Mouse (Mus musculus) stomach, embryonic 15.5 days (tissue): ENCODE results near the gene Ptprg. TPM values are rescaled to one million over a fixed set of nuclear protein-coding genes. Genes with fewer than 3 reads are reported as not detected.

Experiments used
- ATAC-seq: fragments of 200-750 bp; cut with Nextera tagmentation; 2 replicates; pipeline ENCODE4 v1.8.0; 2017; ENCODE audit warnings: low read depth, moderate number of reproducible peaks, moderate TSS enrichment; ENCODE audit not compliant: insufficient read depth, low FRiP score
- H3K27ac ChIP-seq: fragments of 300-500 bp; sonication (generic); 2 replicates; pipeline ENCODE4 v1.5.1; 2015; ENCODE audit warnings: mild to moderate bottlenecking, inconsistent platforms
- H3K27me3 ChIP-seq: fragments of 300-500 bp; sonication (generic); replicated peaks from 2 replicates; pipeline ENCODE4 v1.6.1; 2015; ENCODE audit warnings: inconsistent platforms
- H3K36me3 ChIP-seq: fragments of 300-500 bp; sonication (generic); 2 replicates; pipeline ENCODE4 v1.6.1; 2015; ENCODE audit warnings: inconsistent platforms
- H3K4me1 ChIP-seq: fragments of 300-500 bp; sonication (generic); 2 replicates; pipeline ENCODE4 v1.6.1; 2015; ENCODE audit warnings: inconsistent platforms
- H3K4me2 ChIP-seq: fragments of 300-500 bp; sonication (generic); 2 replicates; pipeline ENCODE4 v1.6.1; 2015; ENCODE audit warnings: mild to moderate bottlenecking, inconsistent platforms
- H3K4me3 ChIP-seq: fragments of 300-500 bp; sonication (generic); replicated peaks from 2 replicates; pipeline ENCODE4 v1.5.1; 2015; ENCODE audit warnings: inconsistent platforms
- H3K9ac ChIP-seq: fragments of 300-500 bp; sonication (generic); 2 replicates; pipeline ENCODE4 v1.6.1; 2015; ENCODE audit warnings: inconsistent platforms
- H3K9me3 ChIP-seq: fragments of 300-500 bp; sonication (generic); 2 replicates; pipeline ENCODE4 v1.6.1; 2016; ENCODE audit warnings: inconsistent platforms
- WGBS: fragments of 180-500 bp; shearing (Covaris S2); methylation state at CpG from one replicate; pipeline ENCODE4 v1.1.7; 2015; 5-methylcytosine and 5-hydroxymethylcytosine counted together
- polyA plus RNA-seq: library from polyadenylated mRNA; unstranded; fragments of >200 nt; fragmentation: Nextera tagmentation; extraction: Ambion mirVana; gene quantifications from 2 replicates; pipeline ENCODE4 v1.2.1, GENCODE M21; 2015

Ptprg gene
- polyA plus RNA-seq, 1 experiment from 2014 or later, result 22.9 TPM

DNA sequence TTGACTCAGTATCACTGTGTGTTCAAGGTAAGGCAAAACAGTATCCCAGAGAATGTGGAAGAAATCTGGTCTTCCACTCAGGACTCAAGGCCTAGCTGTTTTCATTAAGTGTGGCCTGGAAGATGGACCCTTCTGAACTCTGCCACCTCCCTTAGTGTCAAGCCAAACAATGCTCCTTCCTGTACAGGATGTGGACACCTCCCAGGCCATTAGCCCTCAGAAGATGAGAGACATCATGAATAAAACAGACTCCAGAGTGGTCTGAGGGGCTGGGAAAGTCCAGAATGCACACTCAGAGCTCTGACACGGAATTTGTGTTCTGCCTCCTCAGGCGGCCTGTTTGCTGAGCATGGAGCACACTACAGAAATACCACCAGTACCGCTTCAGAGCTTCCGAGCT, 581.2 kb downstream of the Ptprg start:
- no peak for ATAC-seq
- Histone ChIP-seq H3K27ac (no peak overlapping the region), H3K9me3 (no peaks in the 10 kb centered on the region), H3K4me3 (no peak overlapping the region), H3K36me3 (no peaks in the 10 kb centered on the region), H3K4me2 (no peak overlapping the region), H3K4me1 (no peaks in the 10 kb centered on the region), H3K9ac (no peak overlapping the region), H3K27me3 (no peaks in the 10 kb centered on the region)
- WGBS, result 79% methylated on average over 4 of the region's 4 CpGs

DNA sequence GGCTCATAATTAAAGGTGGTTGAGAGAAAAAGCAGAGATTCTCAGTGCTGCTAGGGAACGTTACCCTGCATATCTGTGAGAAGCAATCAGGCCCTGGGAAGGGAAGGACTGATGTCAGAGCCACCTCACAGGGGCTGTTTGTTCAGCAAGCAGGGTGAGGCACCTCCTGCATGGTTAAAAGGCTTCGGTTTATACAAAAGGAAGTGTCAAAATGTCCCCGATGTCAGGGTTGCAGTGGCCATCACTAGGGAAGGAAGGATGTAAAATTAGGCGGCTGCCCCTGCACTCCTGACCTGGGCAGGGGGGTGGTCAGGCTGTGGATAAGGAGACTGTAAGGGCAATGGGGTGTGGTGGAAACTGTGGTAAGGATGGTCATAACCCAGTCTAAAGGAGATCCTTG, 583.2 kb downstream of the Ptprg start:
- Histone ChIP-seq H3K27me3 (no peaks in the 10 kb centered on the region), H3K4me1 (no peaks in the 10 kb centered on the region)

DNA sequence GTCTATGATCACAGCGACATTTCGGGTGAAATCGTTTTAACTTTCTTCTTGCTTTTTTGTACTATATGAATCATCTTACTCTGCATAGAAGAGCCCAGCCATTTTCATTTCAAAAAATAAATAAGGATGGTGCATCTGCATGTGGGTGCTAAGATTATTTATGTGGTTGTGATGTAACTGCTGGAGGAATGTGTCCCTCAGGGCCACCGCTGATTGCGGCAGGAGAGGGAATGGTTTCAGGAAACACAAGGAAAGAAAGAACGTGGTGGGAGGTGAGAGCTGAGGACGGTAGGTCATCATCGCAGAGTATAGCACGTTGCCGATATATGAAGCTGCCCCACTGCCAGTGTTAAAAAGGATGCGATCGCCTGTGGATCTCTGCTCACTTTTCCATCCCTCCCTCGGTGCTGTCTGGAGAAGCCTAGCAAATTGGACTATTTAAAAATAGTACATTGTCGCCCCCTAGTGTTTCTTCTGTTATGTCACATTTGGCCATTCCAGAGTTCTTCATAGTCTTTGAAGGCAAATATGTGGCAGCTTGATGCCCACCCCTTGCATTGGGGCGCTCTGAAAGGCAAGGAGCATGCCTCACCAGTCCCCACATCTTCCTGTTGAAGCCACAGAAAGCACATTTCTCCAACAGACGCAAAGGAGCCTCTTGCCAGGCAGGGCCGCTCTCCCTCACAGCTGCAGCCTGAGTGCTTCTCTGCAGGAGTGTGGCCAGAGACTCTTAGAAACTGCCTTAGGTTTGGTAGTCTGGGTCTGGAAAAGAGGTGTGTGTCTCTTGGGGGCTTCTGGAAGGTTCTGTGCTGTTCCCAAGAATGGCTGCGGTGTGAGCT, 586.5 kb downstream of the Ptprg start:
- H3K9ac ChIP-seq, result no peak overlapping the region
- no peak overlapping the region for H3K4me3 ChIP-seq
- no peaks in the 10 kb centered on the region for H3K4me1 ChIP-seq
- 43% methylated on average over 18 of the region's 18 CpGs for WGBS
- no peak overlapping the region for H3K4me2 ChIP-seq
- ATAC-seq, result no peak
- H3K27ac ChIP-seq, result no peak overlapping the region
- no peaks in the 10 kb centered on the region for H3K27me3 ChIP-seq
- H3K9me3 ChIP-seq, result no peaks in the 10 kb centered on the region
- H3K36me3 ChIP-seq, result no peaks in the 10 kb centered on the region

More for the DNA sequence above, 583.2 kb downstream of the Ptprg start:
- no peak for ATAC-seq
- Histone ChIP-seq H3K9me3 (no peaks in the 10 kb centered on the region), H3K4me3 (no peak overlapping the region), H3K36me3 (no peaks in the 10 kb centered on the region), H3K4me2 (no peak overlapping the region), H3K9ac (no peak overlapping the region), H3K27ac (no peak overlapping the region)
- WGBS, result 49% methylated on average over 4 of the region's 4 CpGs

DNA sequence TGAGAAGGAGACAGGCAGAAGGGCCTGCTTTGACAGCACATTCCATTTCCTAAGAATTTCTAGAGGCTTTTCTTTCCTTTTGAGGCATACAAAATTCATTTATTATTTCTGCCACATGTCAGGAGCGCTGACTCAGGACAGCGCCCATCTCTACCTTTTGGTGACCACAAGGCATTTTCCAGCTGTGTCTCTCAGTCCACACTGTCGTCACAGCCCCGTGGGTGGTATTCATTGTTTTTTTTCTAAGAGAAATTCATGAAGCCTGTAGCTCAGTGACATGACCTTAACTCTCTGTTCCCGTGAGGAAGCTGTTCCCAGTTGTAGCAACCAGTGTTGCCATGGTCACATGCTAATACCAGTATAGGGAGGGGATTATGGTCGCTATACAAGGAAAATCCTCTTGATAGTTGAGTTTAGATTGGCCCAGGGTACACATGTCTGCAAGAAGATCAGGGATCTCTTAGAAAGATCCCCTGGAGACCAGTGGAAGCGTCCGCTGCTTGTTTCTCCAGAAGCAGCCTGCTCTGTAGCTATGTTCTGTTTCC, 590.7 kb downstream of the Ptprg start:
- H3K4me1 ChIP-seq, result no peaks in the 10 kb centered on the region
- H3K4me3 ChIP-seq, result no peak overlapping the region
- no peak overlapping the region for H3K4me2 ChIP-seq
- H3K9ac ChIP-seq, result no peak overlapping the region
- ATAC-seq, result no peak
- no peaks in the 10 kb centered on the region for H3K36me3 ChIP-seq
- H3K27me3 ChIP-seq, result no peaks in the 10 kb centered on the region
- H3K9me3 ChIP-seq, result no peaks in the 10 kb centered on the region
- no peak overlapping the region for H3K27ac ChIP-seq
- 63% methylated on average over 8 of the region's 8 CpGs for WGBS

DNA sequence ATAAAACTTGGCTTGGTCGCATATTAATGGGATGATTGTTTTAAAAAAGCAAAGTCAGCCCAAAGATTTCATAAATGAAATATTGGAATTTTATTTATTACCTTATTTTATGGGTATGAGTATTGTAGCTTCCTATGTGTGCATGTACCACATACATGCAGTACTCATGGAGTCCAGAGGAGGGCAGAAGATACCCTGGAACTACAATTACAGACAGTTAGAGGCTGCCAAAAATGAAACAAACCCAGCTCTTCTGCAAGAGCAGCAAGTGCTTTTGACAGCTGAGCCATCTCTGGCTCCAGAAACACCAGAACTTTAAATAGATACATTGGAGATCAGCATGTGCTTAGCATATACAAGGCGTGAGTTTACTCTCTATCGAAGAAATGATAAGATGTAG, 592.6 kb downstream of the Ptprg start:
- Histone ChIP-seq H3K9me3 (no peaks in the 10 kb centered on the region), H3K4me3 (no peak overlapping the region), H3K27me3 (no peaks in the 10 kb centered on the region), H3K4me2 (no peak overlapping the region), H3K9ac (no peak overlapping the region), H3K27ac (no peak overlapping the region), H3K36me3 (no peaks in the 10 kb centered on the region), H3K4me1 (no peaks in the 10 kb centered on the region)
- 87% methylated on average over 3 of the region's 3 CpGs for WGBS
- ATAC-seq, result no peak

DNA sequence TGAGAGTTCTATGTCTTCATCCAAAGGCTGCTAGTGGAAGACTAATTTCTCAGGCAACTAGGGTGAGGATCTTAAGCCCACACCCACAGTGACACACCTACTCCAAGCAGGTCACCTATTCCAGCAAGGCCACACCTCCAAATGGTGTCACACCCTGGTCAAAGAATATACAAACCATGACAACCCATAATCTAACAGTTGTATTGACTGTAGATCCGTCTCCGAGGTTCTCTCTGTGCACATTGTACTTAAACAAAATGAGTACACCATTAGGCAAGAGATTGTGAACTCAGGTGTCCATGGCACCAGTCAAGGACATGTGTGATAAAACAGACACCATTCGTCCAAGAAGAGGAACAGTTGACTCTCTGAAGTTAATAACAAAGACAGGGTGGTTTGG, 596.2 kb downstream of the Ptprg start:
- no peak for ATAC-seq
- Histone ChIP-seq H3K27me3 (no peaks in the 10 kb centered on the region), H3K4me2 (no peak overlapping the region), H3K9ac (no peak overlapping the region), H3K9me3 (no peaks in the 10 kb centered on the region), H3K27ac (no peak overlapping the region), H3K4me1 (no peaks in the 10 kb centered on the region), H3K36me3 (no peaks in the 10 kb centered on the region), H3K4me3 (no peak overlapping the region)
- whole genome bisulfite sequencing, result 68% methylated on average over 3 of the region's 3 CpGs

DNA sequence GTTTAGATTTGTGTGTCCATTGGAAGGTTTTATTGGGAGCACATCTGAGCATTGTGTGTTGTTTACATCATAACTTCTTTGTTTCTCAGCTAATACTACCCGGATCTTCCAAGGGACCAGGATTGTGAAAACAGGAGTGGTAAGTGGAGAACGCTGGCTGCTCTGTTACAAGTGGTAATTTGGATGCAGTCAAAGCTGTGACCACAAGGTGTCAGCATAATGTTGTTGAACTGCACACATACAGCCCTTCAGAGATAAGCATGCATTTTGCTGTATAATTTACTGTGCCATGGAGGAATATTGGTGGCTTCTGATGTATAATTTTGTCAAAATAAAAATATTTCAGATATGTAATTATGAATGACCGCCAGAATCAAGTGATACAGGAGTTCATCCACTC, 598.6 kb downstream of the Ptprg start:
- 41% methylated on average over 3 of the region's 3 CpGs for WGBS
- no peaks in the 10 kb centered on the region for H3K36me3 ChIP-seq

DNA sequence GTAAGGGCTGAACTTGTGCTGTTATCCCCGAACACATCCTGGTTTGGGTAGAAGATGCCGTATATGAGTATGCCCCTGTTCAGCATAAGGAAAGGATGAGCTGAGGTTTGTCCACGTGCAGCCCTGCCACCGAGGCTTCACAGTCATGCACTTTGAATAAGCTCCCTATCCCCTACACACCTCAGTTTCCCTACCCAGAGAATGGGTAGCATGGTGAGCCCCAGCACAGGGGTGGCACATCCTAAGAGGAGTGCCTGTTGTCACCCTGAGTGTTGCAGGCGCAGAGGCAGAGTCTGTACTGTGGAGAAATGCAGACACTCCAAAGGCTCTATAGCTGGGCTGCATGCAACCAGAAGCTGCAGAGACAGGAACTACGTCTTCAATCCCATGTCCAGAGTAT, 599.4 kb downstream of the Ptprg start:
- H3K9ac ChIP-seq, result no peak overlapping the region
- H3K9me3 ChIP-seq, result no peaks in the 10 kb centered on the region
- no peaks in the 10 kb centered on the region for H3K27me3 ChIP-seq
- ATAC-seq, result no peak
- H3K4me1 ChIP-seq, result no peaks in the 10 kb centered on the region
- no peak overlapping the region for H3K27ac ChIP-seq
- no peak overlapping the region for H3K4me2 ChIP-seq
- 95% methylated on average over 6 of the region's 6 CpGs for WGBS
- no peak overlapping the region for H3K4me3 ChIP-seq
- no peaks in the 10 kb centered on the region for H3K36me3 ChIP-seq

More for the DNA sequence above, 598.6 kb downstream of the Ptprg start:
- Histone ChIP-seq H3K4me3 (no peak overlapping the region), H3K4me2 (no peak overlapping the region), H3K4me1 (no peaks in the 10 kb centered on the region), H3K9me3 (no peaks in the 10 kb centered on the region), H3K27ac (no peak overlapping the region), H3K27me3 (no peaks in the 10 kb centered on the region), H3K9ac (no peak overlapping the region)
- no peak for ATAC-seq

DNA sequence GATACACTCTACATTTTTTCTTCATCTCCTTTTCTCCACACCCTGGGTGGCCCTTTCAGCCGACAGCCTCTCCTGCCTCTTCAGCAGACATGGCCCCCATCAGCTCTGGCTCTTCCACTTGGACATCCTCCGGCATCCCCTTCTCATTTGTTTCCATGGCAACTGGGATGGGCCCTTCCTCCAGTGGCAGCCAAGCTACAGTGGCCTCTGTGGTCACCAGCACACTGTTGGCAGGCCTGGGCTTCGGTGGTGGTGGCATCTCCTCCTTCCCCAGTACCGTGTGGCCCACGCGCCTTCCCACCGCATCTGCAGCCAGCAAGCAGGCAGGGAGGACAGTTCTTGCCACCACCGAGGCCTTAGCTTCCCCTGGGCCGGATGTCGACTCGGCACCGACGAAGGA, 600.3 kb downstream of the Ptprg start:
- H3K4me3 ChIP-seq, result no peak overlapping the region
- no peaks in the 10 kb centered on the region for H3K9me3 ChIP-seq
- H3K27me3 ChIP-seq, result no peaks in the 10 kb centered on the region
- 82% methylated on average over 13 of the region's 13 CpGs for WGBS
- no peak for ATAC-seq
- no peak overlapping the region for H3K9ac ChIP-seq
- no peak overlapping the region for H3K4me2 ChIP-seq
- no peaks in the 10 kb centered on the region for H3K4me1 ChIP-seq
- H3K27ac ChIP-seq, result no peak overlapping the region
- no peaks in the 10 kb centered on the region for H3K36me3 ChIP-seq

DNA sequence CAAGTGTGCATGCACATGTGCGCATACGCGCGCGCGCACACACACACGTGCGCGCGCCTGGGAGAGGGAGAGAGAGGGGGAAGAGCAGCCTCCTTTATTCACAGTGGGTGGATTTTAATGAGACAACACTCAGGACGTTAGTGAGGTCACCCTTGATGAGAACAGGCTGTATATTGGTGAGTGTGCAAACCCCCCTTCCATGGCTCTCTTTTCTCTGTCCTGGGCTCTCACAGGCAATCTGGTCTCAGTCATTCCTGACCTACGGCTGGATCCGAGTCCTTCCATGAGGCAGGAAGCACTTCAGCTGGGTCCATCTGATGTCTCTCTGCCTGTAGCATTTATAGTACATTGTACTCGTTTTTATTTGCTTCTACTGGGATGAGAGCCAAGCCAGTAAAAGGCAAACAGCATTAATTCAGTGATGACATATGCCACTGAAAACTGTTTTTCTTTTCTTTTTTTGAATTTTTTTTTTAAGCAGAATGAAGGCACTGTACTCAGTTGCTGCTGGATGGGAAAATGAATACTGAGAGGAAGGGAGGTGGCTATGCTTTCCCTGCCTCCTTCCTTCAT, 608.5 kb downstream of the Ptprg start:
- H3K36me3 ChIP-seq, result no peaks in the 10 kb centered on the region
- H3K9me3 ChIP-seq, result no peaks in the 10 kb centered on the region
- H3K4me1 ChIP-seq, result 0 out of 2 replicates have a peak, but pooled peaks cover 7% of the 10 kb centered on the region
- no peak overlapping the region for H3K4me2 ChIP-seq
- peak overlapping the region; percentile 69 for H3K27ac ChIP-seq
- 67% methylated on average over 14 of the region's 14 CpGs for WGBS
- ATAC-seq, result peak; percentile 79
- no peak overlapping the region for H3K4me3 ChIP-seq
- no peaks in the 10 kb centered on the region for H3K27me3 ChIP-seq
- H3K9ac ChIP-seq, result no peak overlapping the region

DNA sequence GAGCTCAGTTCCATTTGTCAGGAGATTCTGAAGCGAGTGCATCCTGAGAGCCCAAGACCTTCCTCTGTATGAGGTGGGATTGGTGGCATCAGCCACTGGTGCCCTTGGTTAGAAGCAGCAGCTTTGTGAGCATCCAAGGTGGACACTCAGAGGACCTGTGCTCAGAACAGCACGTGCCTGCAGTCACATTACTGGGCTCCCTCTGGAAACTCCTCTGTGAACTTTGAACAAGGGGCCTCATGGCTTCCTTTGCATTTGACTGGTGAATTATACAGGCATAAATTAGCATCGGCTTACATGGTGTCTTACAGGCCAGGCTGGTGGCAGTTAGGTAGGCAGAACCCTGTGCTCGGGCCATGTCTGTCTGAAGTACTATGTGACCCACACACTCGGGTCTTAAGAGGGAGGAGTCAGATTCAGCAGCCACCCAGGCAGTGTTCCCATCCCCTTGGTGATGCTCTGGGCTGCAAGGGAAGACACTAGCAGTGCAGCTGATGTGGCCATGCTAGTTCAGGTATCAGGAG, 609.1 kb downstream of the Ptprg start:
- H3K27ac ChIP-seq, result peak overlapping the region; percentile 69
- ATAC-seq, result no peak
- whole genome bisulfite sequencing, result 61% methylated on average over 5 of the region's 5 CpGs

DNA sequence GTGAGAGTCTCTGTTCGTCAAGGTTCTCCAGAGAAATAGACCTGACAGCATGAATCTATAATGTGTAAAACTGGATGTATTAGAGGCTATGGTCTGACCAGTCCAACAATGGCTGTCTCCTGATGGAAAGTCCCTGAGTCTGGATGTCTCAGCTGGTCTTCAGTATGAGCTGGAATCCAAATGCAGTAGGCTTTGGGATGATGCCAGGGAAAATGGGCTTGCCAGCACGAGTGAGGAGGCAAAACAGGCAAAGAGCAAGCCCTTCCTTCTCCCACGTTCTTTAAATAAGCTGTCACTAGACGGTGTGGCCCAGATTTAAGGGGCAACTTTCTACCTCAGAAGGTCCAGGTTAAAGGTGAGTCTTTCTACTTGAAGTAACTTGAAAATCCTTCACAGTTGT, 609.9 kb downstream of the Ptprg start:
- H3K4me3 ChIP-seq, result no peak overlapping the region
- 0 out of 2 replicates have a peak, but pooled peaks cover 7% of the 10 kb centered on the region for H3K4me1 ChIP-seq
- ATAC-seq, result no peak
- no peaks in the 10 kb centered on the region for H3K9me3 ChIP-seq
- H3K27me3 ChIP-seq, result no peaks in the 10 kb centered on the region
- H3K36me3 ChIP-seq, result no peaks in the 10 kb centered on the region
- H3K9ac ChIP-seq, result no peak overlapping the region
- no peak overlapping the region for H3K4me2 ChIP-seq
- no peak overlapping the region for H3K27ac ChIP-seq
- WGBS, result 66% methylated on average over 4 of the region's 4 CpGs

More for the DNA sequence above, 609.1 kb downstream of the Ptprg start:
- Histone ChIP-seq H3K4me1 (0 out of 2 replicates have a peak, but pooled peaks cover 7% of the 10 kb centered on the region), H3K4me2 (no peak overlapping the region), H3K27me3 (no peaks in the 10 kb centered on the region), H3K9me3 (no peaks in the 10 kb centered on the region), H3K9ac (no peak overlapping the region), H3K4me3 (no peak overlapping the region), H3K36me3 (no peaks in the 10 kb centered on the region)
